Mouse (Mus musculus): ENCODE data around the gene Eif2ak3. TPM values are rescaled to one million over a fixed set of nuclear protein-coding genes. Genes with fewer than 3 reads are reported as not detected.

The Eif2ak3 gene
- polyA plus RNA-seq, 1 experiment: 25.9 TPM

DNA sequence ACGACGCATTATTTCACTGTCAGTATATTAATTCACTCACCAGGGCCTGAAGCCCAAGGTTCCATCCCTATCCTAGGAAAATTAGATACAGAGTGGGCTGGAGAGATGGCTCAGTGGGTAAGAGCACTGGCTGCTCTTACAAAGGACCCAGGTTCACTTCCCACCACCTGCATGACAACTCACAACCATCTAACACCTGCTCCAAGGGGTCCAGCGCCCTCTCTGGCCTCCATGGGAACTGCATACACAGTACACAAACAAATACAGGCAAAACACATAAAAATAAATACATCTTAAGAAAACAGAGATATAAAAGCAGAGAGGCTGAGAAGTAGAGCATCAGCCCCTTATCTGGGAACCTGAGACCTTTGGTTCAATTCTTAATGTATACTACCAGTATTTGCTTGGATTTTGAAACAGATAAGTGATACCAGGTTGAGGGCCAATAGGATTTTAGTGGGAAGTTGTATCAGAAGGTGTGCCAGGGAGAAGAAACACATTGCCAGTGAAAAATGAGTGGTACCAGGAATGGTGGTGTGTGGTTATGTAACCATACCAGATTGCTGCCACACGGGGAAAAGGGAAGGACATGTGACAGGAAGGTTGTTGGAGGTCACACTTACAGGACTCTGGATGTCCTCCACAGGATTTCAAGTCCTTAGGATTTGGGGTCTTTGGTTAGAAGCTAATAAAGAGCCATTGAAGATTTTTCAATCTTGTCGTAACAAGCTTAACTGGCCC, 29.9 kb downstream of the Eif2ak3 start:
- peaks cover 3% of the 10 kb centered on the region; the same call in 1 of the 2 replicates for H3K4me1 ChIP-seq (replicated peaks; ENCODE audit: control insufficient read depth, insufficient read depth, low read length)
- H3K36me3 ChIP-seq (ENCODE audit: control insufficient read depth, insufficient read depth, low read length): peaks cover 15% of the 10 kb centered on the region
- no peak overlapping the region for H3K4me3 ChIP-seq (ENCODE audit: control insufficient read depth, insufficient read depth, low read length)
- TF ChIP-seq POLR2A (IDR thresholded peaks at IDR 0.05; ENCODE audit: control insufficient read depth, extremely low read depth, insufficient read depth, low read length, poor library complexity) (no peak), CTCF (IDR thresholded peaks at IDR 0.05; ENCODE audit: borderline replicate concordance, control insufficient read depth, extremely low read depth, insufficient read depth, low read length, poor library complexity) (peak; percentile 62; the same call in 1 of the 2 replicates)
- no peak overlapping the region for H3K27ac ChIP-seq (ENCODE audit: control insufficient read depth, insufficient read depth, low read length)
- peak; percentile 25 for DNase-seq
- 84% methylated on average over 5 of the region's 5 CpGs for WGBS
- no peaks in the 10 kb centered on the region for H3K27me3 ChIP-seq (ENCODE audit: control insufficient read depth, insufficient read depth, low read length)

GRCm38 (mm10) chr6:70875017-70875416, 30.7 kb downstream of the Eif2ak3 start:
- Histone ChIP-seq H3K36me3 (ENCODE audit: control insufficient read depth, insufficient read depth, low read length) (peaks cover 22% of the 10 kb centered on the region), H3K27ac (ENCODE audit: control insufficient read depth, insufficient read depth, low read length) (no peak overlapping the region), H3K4me1 (replicated peaks; ENCODE audit: control insufficient read depth, insufficient read depth, low read length) (peaks cover under 1% of the 10 kb centered on the region; the same call in 1 of the 2 replicates), H3K4me3 (ENCODE audit: control insufficient read depth, insufficient read depth, low read length) (no peak overlapping the region), H3K27me3 (ENCODE audit: control insufficient read depth, insufficient read depth, low read length) (no peaks in the 10 kb centered on the region)
- TF ChIP-seq CTCF (IDR thresholded peaks at IDR 0.05; ENCODE audit: borderline replicate concordance, control insufficient read depth, extremely low read depth, insufficient read depth, low read length, poor library complexity) (no peak), POLR2A (IDR thresholded peaks at IDR 0.05; ENCODE audit: control insufficient read depth, extremely low read depth, insufficient read depth, low read length, poor library complexity) (no peak)
- WGBS: 97% methylated on average over 1 of the region's 1 CpGs
- no peak for DNase-seq

- Histone ChIP-seq H3K36me3 (ENCODE audit: control insufficient read depth, insufficient read depth, low read length) (peaks cover 66% of the 10 kb centered on the region), H3K4me1 (replicated peaks; ENCODE audit: control insufficient read depth, insufficient read depth, low read length) (no peaks in the 10 kb centered on the region), H3K27ac (ENCODE audit: control insufficient read depth, insufficient read depth, low read length) (no peak overlapping the region), H3K27me3 (ENCODE audit: control insufficient read depth, insufficient read depth, low read length) (no peaks in the 10 kb centered on the region), H3K4me3 (ENCODE audit: control insufficient read depth, insufficient read depth, low read length) (no peak overlapping the region)
- TF ChIP-seq CTCF (IDR thresholded peaks at IDR 0.05; ENCODE audit: borderline replicate concordance, control insufficient read depth, extremely low read depth, insufficient read depth, low read length, poor library complexity) (no peak), POLR2A (IDR thresholded peaks at IDR 0.05; ENCODE audit: control insufficient read depth, extremely low read depth, insufficient read depth, low read length, poor library complexity) (no peak)
- peak; percentile 82 for DNase-seq
- 18% methylated on average over 5 of the region's 5 CpGs for WGBS
Measured at GRCm38 (mm10) chr6:70880714-70881304, 36.5 kb downstream of the Eif2ak3 start.

GRCm38 (mm10) chr6:70887993-70888392, 43.7 kb downstream of the Eif2ak3 start:
- WGBS: 96% methylated on average over 11 of the region's 11 CpGs
- Histone ChIP-seq H3K36me3 (ENCODE audit: control insufficient read depth, insufficient read depth, low read length) (peaks cover 74% of the 10 kb centered on the region), H3K4me3 (ENCODE audit: control insufficient read depth, insufficient read depth, low read length) (no peak overlapping the region), H3K4me1 (replicated peaks; ENCODE audit: control insufficient read depth, insufficient read depth, low read length) (no peaks in the 10 kb centered on the region), H3K27ac (ENCODE audit: control insufficient read depth, insufficient read depth, low read length) (no peak overlapping the region), H3K27me3 (ENCODE audit: control insufficient read depth, insufficient read depth, low read length) (no peaks in the 10 kb centered on the region)
- no peak for DNase-seq
- TF ChIP-seq CTCF (IDR thresholded peaks at IDR 0.05; ENCODE audit: borderline replicate concordance, control insufficient read depth, extremely low read depth, insufficient read depth, low read length, poor library complexity) (no peak), POLR2A (IDR thresholded peaks at IDR 0.05; ENCODE audit: control insufficient read depth, extremely low read depth, insufficient read depth, low read length, poor library complexity) (no peak)

GRCm38 (mm10) chr6:70898166-70898565, 53.9 kb downstream of the Eif2ak3 start:
- H3K36me3 ChIP-seq (ENCODE audit: control insufficient read depth, insufficient read depth, low read length): peaks cover 67% of the 10 kb centered on the region

GRCm38 (mm10) chr6:70899594-70900003, 55.3 kb downstream of the Eif2ak3 start:
- Histone ChIP-seq H3K4me3 (ENCODE audit: control insufficient read depth, insufficient read depth, low read length) (no peak overlapping the region), H3K36me3 (ENCODE audit: control insufficient read depth, insufficient read depth, low read length) (peaks cover 68% of the 10 kb centered on the region), H3K27ac (ENCODE audit: control insufficient read depth, insufficient read depth, low read length) (no peak overlapping the region), H3K27me3 (ENCODE audit: control insufficient read depth, insufficient read depth, low read length) (no peaks in the 10 kb centered on the region), H3K4me1 (replicated peaks; ENCODE audit: control insufficient read depth, insufficient read depth, low read length) (no peaks in the 10 kb centered on the region)
- WGBS: 98% methylated on average over 8 of the region's 8 CpGs
- TF ChIP-seq POLR2A (IDR thresholded peaks at IDR 0.05; ENCODE audit: control insufficient read depth, extremely low read depth, insufficient read depth, low read length, poor library complexity) (no peak), CTCF (IDR thresholded peaks at IDR 0.05; ENCODE audit: borderline replicate concordance, control insufficient read depth, extremely low read depth, insufficient read depth, low read length, poor library complexity) (no peak)
- no peak for DNase-seq

More at GRCm38 (mm10) chr6:70898166-70898565, 53.9 kb downstream of the Eif2ak3 start:
- H3K27ac ChIP-seq (ENCODE audit: control insufficient read depth, insufficient read depth, low read length): no peak overlapping the region
- WGBS: 93% methylated on average over 6 of the region's 6 CpGs
- no peaks in the 10 kb centered on the region for H3K4me1 ChIP-seq (replicated peaks; ENCODE audit: control insufficient read depth, insufficient read depth, low read length)
- H3K27me3 ChIP-seq (ENCODE audit: control insufficient read depth, insufficient read depth, low read length): no peaks in the 10 kb centered on the region
- no peak for DNase-seq
- no peak for TF ChIP-seq POLR2A (IDR thresholded peaks at IDR 0.05; ENCODE audit: control insufficient read depth, extremely low read depth, insufficient read depth, low read length, poor library complexity)
- no peak overlapping the region for H3K4me3 ChIP-seq (ENCODE audit: control insufficient read depth, insufficient read depth, low read length)

Measured in thymus, adult 2 months (tissue).